Comparison of ENCODE assay signal across 8 mouse cellular contexts in genomic region chr5:33821901-33822427, GRCm38 (mm10). TPM values are rescaled to one million over a fixed set of nuclear protein-coding genes. Genes with fewer than 3 reads are reported as not detected.
DNase-seq lines count a peak whose midpoint lies in the region; ATAC-seq and TF ChIP-seq lines count a peak whose summit lies in the region.

No protein-coding gene starts in this region.

- intact Hi-C loops in gastrocnemius, postnatal 14 days (cut with DNase I; ENCODE audit: low total_unique reads): no loop called here

- peak overlapping the region; percentile 97 for H3K4me3 ChIP-seq in lung, postnatal 0 days (ENCODE audit: low read depth, low read length)
- peak overlapping the region; percentile 99 for H3K4me3 ChIP-seq in embryonic facial prominence, embryonic 13.5 days
- H3K4me3 ChIP-seq in intestine, embryonic 16.5 days (ENCODE audit: low read length): peak overlapping the region; percentile 99
- peak overlapping the region; percentile 97 for H3K4me3 ChIP-seq in neural tube, embryonic 15.5 days (replicated peaks)

- no peak overlapping the region; the same call in 1 of the 2 replicates for H3K9ac ChIP-seq in lung, postnatal 0 days (replicated peaks; ENCODE audit: low read depth)
- H3K9ac ChIP-seq in embryonic facial prominence, embryonic 13.5 days: peak overlapping the region; percentile 99
- H3K9ac ChIP-seq in intestine, embryonic 16.5 days (ENCODE audit: low read depth, low read length): peak overlapping the region; percentile 57; the same call in 1 of the 2 replicates
- H3K9ac ChIP-seq in neural tube, embryonic 15.5 days (replicated peaks): peak overlapping the region; percentile 100

- peak overlapping the region; percentile 87; the same call in 1 of the 2 replicates for H3K4me2 ChIP-seq in lung, postnatal 0 days (replicated peaks; ENCODE audit: low read depth, low read length)
- H3K4me2 ChIP-seq in embryonic facial prominence, embryonic 13.5 days: peak overlapping the region; percentile 67
- peak overlapping the region; percentile 56 for H3K4me2 ChIP-seq in intestine, embryonic 16.5 days (ENCODE audit: low read depth, low read length)
- peak overlapping the region; percentile 82 for H3K4me2 ChIP-seq in neural tube, embryonic 15.5 days

- no peak for TF ChIP-seq EP300 in lung, postnatal 0 days (IDR thresholded peaks at IDR 0.05)

- H3K36me3 ChIP-seq in lung, postnatal 0 days (ENCODE audit: insufficient read depth, low read length): no peaks in the 10 kb centered on the region
- no peaks in the 10 kb centered on the region for H3K36me3 ChIP-seq in embryonic facial prominence, embryonic 13.5 days
- no peaks in the 10 kb centered on the region for H3K36me3 ChIP-seq in intestine, embryonic 16.5 days (ENCODE audit: control insufficient read depth, insufficient read depth, low read length)
- no peaks in the 10 kb centered on the region for H3K36me3 ChIP-seq in neural tube, embryonic 15.5 days

- no peak for TF ChIP-seq CTCF in lung, postnatal 0 days (IDR thresholded peaks at IDR 0.05)

- 20% methylated on average over 2 of the region's 2 CpGs for WGBS in lung, postnatal 0 days
- 44% methylated on average over 2 of the region's 2 CpGs for WGBS in embryonic facial prominence, embryonic 13.5 days
- 26% methylated on average over 2 of the region's 2 CpGs for WGBS in intestine, embryonic 16.5 days
- WGBS in neural tube, embryonic 15.5 days: 39% methylated on average over 2 of the region's 2 CpGs

- no peaks in the 10 kb centered on the region for H3K9me3 ChIP-seq in lung, postnatal 0 days (ENCODE audit: low read length)
- H3K9me3 ChIP-seq in embryonic facial prominence, embryonic 13.5 days: no peaks in the 10 kb centered on the region
- no peaks in the 10 kb centered on the region for H3K9me3 ChIP-seq in intestine, embryonic 16.5 days (ENCODE audit: control insufficient read depth, low read length)
- no peaks in the 10 kb centered on the region for H3K9me3 ChIP-seq in neural tube, embryonic 15.5 days (replicated peaks)

- no peaks in the 10 kb centered on the region for H3K27me3 ChIP-seq in lung, postnatal 0 days (replicated peaks; ENCODE audit: insufficient read depth, low read length)
- no peaks in the 10 kb centered on the region for H3K27me3 ChIP-seq in embryonic facial prominence, embryonic 13.5 days
- H3K27me3 ChIP-seq in intestine, embryonic 16.5 days (replicated peaks; ENCODE audit: control insufficient read depth, insufficient read depth, low read length): no peaks in the 10 kb centered on the region
- H3K27me3 ChIP-seq in neural tube, embryonic 15.5 days (replicated peaks): no peaks in the 10 kb centered on the region

- DNase-seq in lung, postnatal 0 days (ENCODE audit: low spot score): no peak
- DNase-seq in lung, postnatal 36 days: no peak
- DNase-seq in gastrocnemius, postnatal 14 days: no peak
- no peak for DNase-seq in frontal cortex, postnatal 25 days (ENCODE audit: low spot score in 2 of 2)
- no peak for DNase-seq in adrenal gland, adult 8-10 months

- no peak for ATAC-seq in lung, postnatal 0 days
- no peak for ATAC-seq in embryonic facial prominence, embryonic 13.5 days (ENCODE audit: insufficient number of reproducible peaks, insufficient read depth, low FRiP score, low TSS enrichment, low read depth)
- no peak for ATAC-seq in intestine, embryonic 16.5 days
- ATAC-seq in neural tube, embryonic 15.5 days (ENCODE audit: low FRiP score): no peak

- no peaks in the 10 kb centered on the region for H3K4me1 ChIP-seq in lung, postnatal 0 days (ENCODE audit: insufficient read depth, low read depth, low read length)
- peaks cover 29% of the 10 kb centered on the region for H3K4me1 ChIP-seq in embryonic facial prominence, embryonic 13.5 days
- H3K4me1 ChIP-seq in intestine, embryonic 16.5 days (ENCODE audit: control insufficient read depth, insufficient read depth, low read length): peaks cover 24% of the 10 kb centered on the region
- peaks cover 56% of the 10 kb centered on the region for H3K4me1 ChIP-seq in neural tube, embryonic 15.5 days

- no peak overlapping the region for H3K27ac ChIP-seq in lung, postnatal 0 days (ENCODE audit: low read length)
- no peak overlapping the region for H3K27ac ChIP-seq in embryonic facial prominence, embryonic 13.5 days
- no peak overlapping the region for H3K27ac ChIP-seq in intestine, embryonic 16.5 days (ENCODE audit: low read length)
- no peak overlapping the region for H3K27ac ChIP-seq in neural tube, embryonic 15.5 days (replicated peaks)

RNA-seq across cellular contexts. Expression of gene Nsd2, which starts 1.4 kb away (rescaled TPM):
- 13.5 and 16.7 TPM in 2 replicates for polyA plus RNA-seq in lung, postnatal 0 days (2015; fragmentation: Nextera tagmentation; extraction: Ambion mirVana)
- polyA plus RNA-seq in embryonic facial prominence, embryonic 13.5 days (2015; fragmentation: Nextera tagmentation; extraction: Ambion mirVana): 45.8 and 47.6 TPM in 2 replicates
- 20.5 and 22.5 TPM in 2 replicates for polyA plus RNA-seq in intestine, embryonic 16.5 days (2015; fragmentation: Nextera tagmentation; extraction: Ambion mirVana)
- 56.7 and 61.8 TPM in 2 replicates for polyA plus RNA-seq in neural tube, embryonic 15.5 days (2015; fragmentation: Nextera tagmentation; extraction: Ambion mirVana)
- 10 to 100 TPM; 16.2 to 18.3 TPM for total RNA-seq in gastrocnemius, postnatal 14 days (2021)
- total RNA-seq in adrenal gland, adult 8-10 months (2022): 10 to 100 TPM; 40.6 to 60.1 (median 54.9) TPM

RNA-seq across cellular contexts. Expression of gene Letm1, which starts 39.3 kb away (rescaled TPM):
- 39.1 and 40.1 TPM in 2 replicates for polyA plus RNA-seq in lung, postnatal 0 days (2015; fragmentation: Nextera tagmentation; extraction: Ambion mirVana)
- polyA plus RNA-seq in embryonic facial prominence, embryonic 13.5 days (2015; fragmentation: Nextera tagmentation; extraction: Ambion mirVana): 47.6 and 56.6 TPM in 2 replicates
- 37.5 and 38.3 TPM in 2 replicates for polyA plus RNA-seq in intestine, embryonic 16.5 days (2015; fragmentation: Nextera tagmentation; extraction: Ambion mirVana)
- polyA plus RNA-seq in neural tube, embryonic 15.5 days (2015; fragmentation: Nextera tagmentation; extraction: Ambion mirVana): 68.3 and 72.4 TPM in 2 replicates
- total RNA-seq in gastrocnemius, postnatal 14 days (2021): 10 to 100 TPM; 79.0 to 88.6 TPM
- 100 to 1,000 TPM in 2 of 4 experiments, 10 to 100 TPM in 2; 96.8 to 124 (median 103) TPM for total RNA-seq in adrenal gland, adult 8-10 months (2022)
